Mouse (Mus musculus) heart, adult 10 weeks (tissue): ENCODE results near the gene Cfap206. TPM values are rescaled to one million over a fixed set of nuclear protein-coding genes. Genes with fewer than 3 reads are reported as not detected.

Experiments used
- polyA plus RNA-seq: library from polyadenylated mRNA; stranded (reverse); fragments of 350-450 nt; fragmentation: Illumina TruSeq; extraction: RNeasy Lipid Tissue Mini Kit (QIAGEN cat#74804); gene quantifications from one replicate; pipeline ENCODE4 v1.2.3, GENCODE M21; 2014; ENCODE audit warnings: low read depth, low replicate concordance

Gene Cfap206
- polyA plus RNA-seq = not detected

DNA sequence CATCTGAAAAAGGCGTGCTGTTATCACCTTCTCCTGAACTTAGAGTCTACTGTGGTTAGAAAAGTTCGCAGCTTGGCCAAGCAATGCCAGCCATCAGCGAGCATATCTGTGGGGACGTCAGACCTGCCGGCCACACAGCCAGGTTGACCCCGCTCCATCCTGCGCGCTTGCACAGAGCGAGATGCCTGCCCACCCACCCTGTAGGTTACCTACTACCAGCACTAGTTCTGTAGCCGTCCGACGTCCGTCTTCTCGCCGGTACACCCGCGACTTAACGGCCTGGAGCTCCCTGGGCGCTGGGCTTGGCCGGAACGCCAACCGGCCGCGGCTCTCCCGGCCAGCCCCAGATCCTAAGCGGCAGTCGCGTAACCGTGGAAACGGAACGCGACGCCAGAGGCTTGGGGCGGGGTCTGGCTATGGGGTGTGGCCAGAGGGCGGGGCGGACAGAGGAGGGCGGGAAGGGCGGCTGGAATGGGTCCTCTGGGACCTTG lies at the start of gene Cfap206:
Gene Cfap206 (minus strand): TSS at position 356 of the 491 bp plus-strand sequence.

GRCm38 (mm10) chr4:34777677-34778527 lies 47.9 kb upstream of the Cfap206 start, which contains the start of gene Smim8:
TSS of gene Smim8 (minus strand) at chr4:34778423.

GRCm38 (mm10) chr4:34756163-34756562 lies 26.2 kb upstream of the Cfap206 start, which contains the start of gene Gm136:
TSS of gene Gm136 (minus strand) at chr4:34756263.

DNA sequence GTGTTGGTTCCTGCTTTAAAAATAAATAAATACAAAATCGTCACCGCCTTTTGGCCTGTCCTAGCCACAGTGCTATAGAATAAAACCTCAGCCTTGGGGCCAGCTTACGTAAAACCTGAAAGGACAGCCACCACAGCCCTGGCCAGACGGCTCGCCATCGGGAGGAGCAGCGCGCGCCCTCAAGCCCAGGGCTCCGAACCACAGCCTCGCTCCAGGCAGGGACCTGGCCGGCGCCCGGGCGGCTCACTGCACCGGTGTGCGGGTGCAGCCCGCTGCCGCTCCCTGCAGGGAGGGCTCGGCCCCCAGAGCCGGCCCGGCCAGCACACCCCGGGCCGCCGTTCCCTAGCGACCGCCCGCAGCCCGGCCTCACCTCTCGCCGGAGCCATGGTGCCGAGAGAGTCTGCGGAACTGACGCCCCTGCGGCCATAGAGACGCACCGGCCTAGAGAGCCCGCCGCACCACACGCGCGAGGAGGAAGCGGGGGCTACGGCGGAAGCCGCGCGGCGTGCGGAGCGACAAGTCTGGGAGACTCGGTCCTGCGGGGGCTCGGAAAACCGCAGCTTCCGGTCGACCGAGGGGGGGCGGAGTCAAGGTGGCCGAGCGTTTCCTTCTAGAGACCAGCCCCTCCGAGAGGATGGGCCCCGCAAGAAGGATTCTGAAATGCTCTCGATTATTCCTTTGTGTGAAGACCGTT lies 43.0 kb downstream of the Cfap206 start, which contains the start of gene Slc35a1:
Gene Slc35a1 (minus strand): TSS at position 565 of the 694 bp plus-strand sequence.

Other genes starting within 250 kb of the Cfap206 start
- 51.8 TPM for gene Akirin2, start 179.3 kb downstream of the Cfap206 start, polyA plus RNA-seq
- 37.5 TPM for gene Orc3, start 115.3 kb downstream of the Cfap206 start, polyA plus RNA-seq
- 30.1 TPM for gene Rars2, start 115.2 kb downstream of the Cfap206 start, polyA plus RNA-seq
- 15.6 TPM for gene Slc35a1, start 42.8 kb downstream of the Cfap206 start, polyA plus RNA-seq
- not detected for gene Gm136, start 26.1 kb upstream of the Cfap206 start, polyA plus RNA-seq
- 98.5 TPM for gene Smim8, start 48.2 kb upstream of the Cfap206 start, polyA plus RNA-seq
- 7.5 TPM for gene Zfp292, start 152.8 kb upstream of the Cfap206 start, polyA plus RNA-seq
- not detected for gene Cga, start 163.6 kb upstream of the Cfap206 start, polyA plus RNA-seq